Mouse (Mus musculus) G1E (cell line): ENCODE measurements around the gene Nek6.

Source experiments
- CTCF ChIP-seq: IDR thresholded peaks from 2 replicates; pipeline ENCODE4 v1.5.1; 2012; ENCODE audit warnings: low read depth, low read length, inconsistent platforms, mixed read lengths
- GATA1 ChIP-seq: IDR thresholded peaks from 2 replicates; pipeline ENCODE4 v1.6.1; 2012; ENCODE audit warnings: borderline replicate concordance, low read length, inconsistent platforms, mixed read lengths
- GATA2 ChIP-seq: IDR thresholded peaks from 2 replicates; pipeline ENCODE4 v1.6.1; 2012; ENCODE audit warnings: low read depth, low read length, inconsistent platforms, borderline replicate concordance
- POLR2AphosphoS5 ChIP-seq: IDR thresholded peaks from 2 replicates; pipeline ENCODE4 v1.6.1; 2012; ENCODE audit warnings: low read depth, low read length, inconsistent platforms; ENCODE audit not compliant: insufficient replicate concordance
- TAL1 ChIP-seq: conservative IDR thresholded peaks from 2 replicates; pipeline ENCODE4 v1.6.1; 2012; ENCODE audit warnings: low read depth, low read length, inconsistent platforms, mixed read lengths

DNA sequence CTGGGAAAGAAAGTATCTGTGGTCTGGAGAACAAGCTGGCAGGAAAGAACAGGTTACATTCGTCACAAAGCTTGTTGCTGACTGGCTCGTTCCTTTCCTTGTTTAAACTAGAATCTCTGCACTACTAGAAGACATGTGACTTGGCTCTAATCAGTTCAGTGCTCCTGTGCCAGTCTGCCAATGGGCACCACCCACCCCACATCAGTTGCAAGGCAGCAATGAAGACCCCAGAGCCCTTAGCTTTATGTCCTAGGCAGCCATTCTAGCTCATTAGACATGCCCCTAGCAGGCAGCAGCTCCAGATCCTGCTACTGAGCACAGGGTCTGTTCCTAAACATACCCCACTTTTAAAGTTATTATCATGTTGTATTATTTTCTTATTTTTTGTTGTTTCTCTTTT, 72.5 kb downstream of the Nek6 start:
- TF ChIP-seq CTCF = no peak
- no peak for TF ChIP-seq POLR2AphosphoS5
- TF ChIP-seq GATA2 = no peak
- TF ChIP-seq TAL1 = no peak
- no peak for TF ChIP-seq GATA1
